ENCODE assay signal across 8 mouse cellular contexts in the genomic region with DNA sequence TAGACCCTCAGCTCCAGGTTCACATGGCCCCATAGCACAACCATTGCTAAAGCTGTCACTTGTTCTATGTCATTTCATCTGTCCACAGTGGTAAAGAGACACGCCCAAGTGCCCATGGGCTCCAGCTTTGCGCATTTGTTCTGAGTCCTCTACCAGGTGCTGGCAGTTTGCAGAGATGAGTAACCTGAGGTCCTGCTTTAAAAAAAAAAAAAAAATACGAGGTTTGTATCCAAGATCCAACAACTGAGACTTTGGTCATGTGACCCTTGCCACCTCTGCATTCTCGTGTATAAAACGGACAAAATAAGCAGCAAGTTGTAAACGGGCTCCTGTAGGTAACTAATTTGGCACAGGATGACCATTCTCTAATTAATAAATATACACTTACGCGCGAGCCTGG.
DNase-seq lines count a peak whose midpoint lies in the region; ATAC-seq and TF ChIP-seq lines count a peak whose summit lies in the region.

No protein-coding gene starts in this region.

- no peaks in the 10 kb centered on the region for H3K9me3 ChIP-seq in heart, embryonic 10.5 days
- no peaks in the 10 kb centered on the region for H3K9me3 ChIP-seq in E14TG2a.4 (ENCODE audit: low read length)
- no peaks in the 10 kb centered on the region for H3K9me3 ChIP-seq in hindbrain, embryonic 12.5 days (replicated peaks)

- peaks cover 59% of the 10 kb centered on the region for H3K27me3 ChIP-seq in heart, embryonic 10.5 days (ENCODE audit: insufficient read depth, poor library complexity, severe bottlenecking)
- no peaks in the 10 kb centered on the region; the same call in 1 of the 2 replicates for H3K27me3 ChIP-seq in E14TG2a.4 (ENCODE audit: insufficient read depth, low read length)
- peaks cover 87% of the 10 kb centered on the region for H3K27me3 ChIP-seq in hindbrain, embryonic 12.5 days

- 50% methylated on average over 9 of the region's 9 CpGs for WGBS in heart, embryonic 10.5 days
- 50% methylated on average over 9 of the region's 9 CpGs for WGBS in hindbrain, embryonic 12.5 days

- no peak for TF ChIP-seq CTCF in E14TG2a.4 (conservative IDR thresholded peaks at IDR 0.05; ENCODE audit: low read length)

- no peak for ATAC-seq in hindbrain, embryonic 12.5 days (ENCODE audit: low FRiP score)

- H3K4me3 ChIP-seq in heart, embryonic 10.5 days: peak overlapping the region; percentile 59
- H3K4me3 ChIP-seq in E14TG2a.4 (replicated peaks; ENCODE audit: low read length): peak overlapping the region; percentile 73
- H3K4me3 ChIP-seq in hindbrain, embryonic 12.5 days: peak overlapping the region; percentile 36; the same call in 1 of the 2 replicates

- peaks cover 66% of the 10 kb centered on the region for H3K4me1 ChIP-seq in heart, embryonic 10.5 days
- H3K4me1 ChIP-seq in E14TG2a.4 (replicated peaks; ENCODE audit: low read depth, low read length): peaks cover 76% of the 10 kb centered on the region
- H3K4me1 ChIP-seq in hindbrain, embryonic 12.5 days: peaks cover 26% of the 10 kb centered on the region

- no peak for DNase-seq in heart, embryonic 10.5 days (ENCODE audit: low spot score)
- DNase-seq in heart, postnatal 36 days: no peak
- peak; percentile 20 for DNase-seq in lung, postnatal 10 days
- DNase-seq in embryo, embryonic 10.5 days (ENCODE audit: low spot score): no peak
- no peak for DNase-seq in thymus, postnatal 36 days
- no peak for DNase-seq in frontal cortex, postnatal 36 days (ENCODE audit: low spot score in 2 of 2)

- intact Hi-C loops in heart, postnatal 36 days (cut with DNase I): loop anchor here (1.0 kb wide), 1 partner anchor 122 kb away; no protein-coding TSS in a partner anchor

- H3K27ac ChIP-seq in heart, embryonic 10.5 days: peak overlapping the region; percentile 88
- no peak overlapping the region for H3K27ac ChIP-seq in hindbrain, embryonic 12.5 days

- H3K9ac ChIP-seq in hindbrain, embryonic 12.5 days: no peak overlapping the region

- no peaks in the 10 kb centered on the region for H3K36me3 ChIP-seq in heart, embryonic 10.5 days
- H3K36me3 ChIP-seq in E14TG2a.4 (ENCODE audit: insufficient read depth, low read length): no peaks in the 10 kb centered on the region
- H3K36me3 ChIP-seq in hindbrain, embryonic 12.5 days: no peaks in the 10 kb centered on the region

- peak overlapping the region; percentile 70 for H3K4me2 ChIP-seq in hindbrain, embryonic 12.5 days (replicated peaks)
